Mouse (Mus musculus): Measurements from ENCODE around the gene Dnaja1.

Gene Dnaja1

GRCm38 (mm10) chr4:40757157-40757779, 35.3 kb downstream of the Dnaja1 start:
- peak; percentile 86 for DNase-seq

- DNase-seq = peak; percentile 99
These were observed 36.0 kb downstream of the Dnaja1 start, which contains the start of gene Smu1 for GRCm38 (mm10) chr4:40757780-40758420. Gene Smu1, minus strand, starts transcription at chr4:40757923.

- DNase-seq = peak; percentile 51
These were observed 37.9 kb downstream of the Dnaja1 start for GRCm38 (mm10) chr4:40759876-40760275.

DNA sequence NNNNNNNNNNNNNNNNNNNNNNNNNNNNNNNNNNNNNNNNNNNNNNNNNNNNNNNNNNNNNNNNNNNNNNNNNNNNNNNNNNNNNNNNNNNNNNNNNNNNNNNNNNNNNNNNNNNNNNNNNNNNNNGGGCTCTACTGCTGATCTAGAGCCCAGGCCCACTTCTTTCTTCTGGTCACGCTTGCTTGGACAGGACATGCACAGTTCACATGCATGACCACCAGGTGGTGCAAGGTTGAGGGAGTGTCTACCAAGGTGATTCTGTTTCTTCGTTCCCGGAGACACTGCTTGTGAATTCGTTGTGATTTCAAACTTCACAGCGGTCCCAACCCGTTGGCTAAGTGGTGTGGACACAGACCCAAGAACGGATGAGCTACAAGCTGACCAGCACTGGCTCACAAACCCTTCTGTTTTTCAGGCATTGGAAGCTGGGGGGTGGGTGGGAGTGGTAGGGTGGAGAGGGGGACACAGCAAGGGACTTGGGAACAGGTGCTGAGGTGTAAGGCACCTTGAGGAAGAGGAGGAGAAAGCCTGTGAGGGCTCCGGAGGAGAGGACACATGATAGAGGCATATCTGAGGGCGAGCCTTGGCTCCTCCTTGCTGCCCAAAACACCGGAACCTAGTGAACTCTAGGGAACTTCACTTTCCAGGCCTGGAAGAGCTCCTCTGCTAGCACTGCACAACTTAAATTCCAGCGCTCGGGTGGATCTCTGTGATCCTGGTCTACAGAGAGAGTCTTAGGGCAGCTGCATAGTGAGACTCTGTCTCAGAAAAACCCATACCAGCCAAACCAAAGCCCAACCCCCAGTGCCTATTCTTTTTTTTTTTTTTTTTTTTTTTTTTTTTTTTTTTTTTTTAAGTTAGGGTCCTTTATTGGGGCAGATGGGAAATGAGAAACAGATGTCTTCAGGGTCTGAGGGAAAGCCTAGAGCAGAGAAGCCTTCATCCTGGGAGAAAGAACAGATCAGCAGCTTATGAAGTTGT, 52.6 kb downstream of the Dnaja1 start:
- peak; percentile 96 for DNase-seq

- no peak for DNase-seq
These were observed 54.5 kb downstream of the Dnaja1 start for GRCm38 (mm10) chr4:40776416-40776815.

GRCm38 (mm10) chr4:40777116-40777515, 55.2 kb downstream of the Dnaja1 start:
- no peak for DNase-seq

- DNase-seq = no peak
These were observed 56.7 kb downstream of the Dnaja1 start for GRCm38 (mm10) chr4:40778656-40779055.

DNA sequence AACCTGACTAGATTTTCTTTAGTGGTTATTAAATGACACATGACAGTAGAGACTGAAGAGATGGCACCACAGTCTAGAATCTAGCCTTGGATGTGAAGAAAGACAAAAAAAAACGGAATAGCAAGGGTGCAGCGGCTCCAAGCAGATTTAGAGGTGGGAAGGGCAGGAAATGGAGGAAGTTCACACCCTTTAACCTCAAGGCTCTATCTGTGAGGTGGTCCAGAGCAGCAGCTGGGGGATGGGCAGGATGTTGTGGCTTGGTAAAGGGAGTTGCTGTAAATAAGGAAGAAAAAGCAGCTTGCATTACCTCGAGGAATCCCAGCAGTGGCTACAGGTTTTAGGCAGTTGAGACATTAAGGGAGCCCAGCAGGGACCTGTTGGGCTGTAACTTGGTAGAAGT, 59.2 kb downstream of the Dnaja1 start:
- peak; percentile 93 for DNase-seq

- no peak for DNase-seq
These were observed 60.0 kb downstream of the Dnaja1 start for GRCm38 (mm10) chr4:40781797-40782495.

DNA sequence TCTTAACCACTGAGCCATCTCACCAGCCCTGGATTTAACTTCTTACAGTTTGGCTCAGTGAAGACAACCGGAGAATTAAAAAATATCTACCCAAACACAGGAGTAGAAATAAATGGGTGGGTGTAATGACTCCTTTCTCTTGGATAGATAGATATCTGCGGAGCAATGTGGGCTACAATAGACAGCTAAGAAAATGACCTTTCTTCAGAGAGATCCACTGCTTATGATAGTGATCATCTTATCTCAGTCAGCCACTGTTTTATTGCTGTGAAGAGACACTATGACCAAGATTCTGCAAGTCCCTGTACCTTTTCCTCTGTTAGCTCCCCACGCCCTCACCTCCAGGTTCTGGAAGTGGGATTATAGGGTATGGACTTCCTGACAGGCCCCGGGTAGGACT, 61.1 kb downstream of the Dnaja1 start:
- DNase-seq = no peak

DNA sequence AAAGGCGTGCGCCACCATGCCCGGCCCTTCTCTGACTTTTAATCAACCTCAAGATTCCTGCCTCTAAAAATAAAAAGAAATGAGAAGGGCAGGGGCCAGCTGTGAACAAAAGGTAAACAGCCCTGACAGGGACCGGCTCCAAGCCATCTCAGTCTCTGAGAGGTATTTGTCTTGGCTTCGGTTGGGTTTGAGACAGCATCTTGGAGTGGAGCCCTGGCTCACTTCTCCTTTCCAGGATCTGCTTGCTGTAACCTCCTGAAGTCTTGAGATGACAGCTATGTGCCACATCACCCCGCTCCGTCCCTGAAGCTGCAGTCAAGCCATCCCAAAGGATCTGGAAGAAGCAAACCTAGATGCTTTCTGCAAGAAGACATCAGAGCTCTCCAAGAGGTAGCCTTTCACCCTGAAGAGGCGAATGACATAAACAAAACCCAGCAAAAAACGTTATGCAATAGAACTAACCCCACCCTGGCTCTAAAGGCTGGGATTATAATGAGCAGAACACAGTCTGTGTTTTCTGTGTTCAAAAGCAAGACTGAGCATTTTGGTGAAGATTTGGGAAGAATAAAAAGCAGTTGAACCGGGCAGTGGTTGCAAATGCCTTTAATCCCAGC, 62.7 kb downstream of the Dnaja1 start:
- DNase-seq = peak; percentile 98

DNA sequence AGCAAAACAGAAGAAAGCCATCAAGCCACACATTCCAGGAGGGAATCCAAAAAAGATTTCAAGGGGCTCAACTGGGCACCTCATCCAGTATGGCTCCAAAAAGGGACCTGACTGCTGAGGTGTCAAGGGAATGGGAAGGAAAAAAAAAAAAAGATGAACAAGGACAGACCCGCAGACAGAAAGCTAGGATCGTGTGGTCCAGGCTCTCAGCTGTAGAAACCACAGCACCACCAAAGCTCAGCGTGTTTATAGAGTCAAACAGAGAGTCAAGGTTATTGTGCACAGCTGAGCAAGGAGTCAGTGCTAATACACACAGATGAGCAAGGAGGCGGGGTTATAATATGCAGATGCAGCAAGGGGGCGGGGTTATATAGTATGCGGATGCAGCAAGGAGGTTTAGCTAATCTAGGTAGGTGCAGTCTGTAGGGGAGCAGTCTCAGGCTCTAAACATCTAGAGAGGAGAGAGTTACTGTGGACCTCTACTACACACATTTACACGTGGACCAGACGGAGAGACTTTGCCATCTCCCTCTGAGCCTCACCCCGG, 63.7 kb downstream of the Dnaja1 start:
- no peak for DNase-seq

DNA sequence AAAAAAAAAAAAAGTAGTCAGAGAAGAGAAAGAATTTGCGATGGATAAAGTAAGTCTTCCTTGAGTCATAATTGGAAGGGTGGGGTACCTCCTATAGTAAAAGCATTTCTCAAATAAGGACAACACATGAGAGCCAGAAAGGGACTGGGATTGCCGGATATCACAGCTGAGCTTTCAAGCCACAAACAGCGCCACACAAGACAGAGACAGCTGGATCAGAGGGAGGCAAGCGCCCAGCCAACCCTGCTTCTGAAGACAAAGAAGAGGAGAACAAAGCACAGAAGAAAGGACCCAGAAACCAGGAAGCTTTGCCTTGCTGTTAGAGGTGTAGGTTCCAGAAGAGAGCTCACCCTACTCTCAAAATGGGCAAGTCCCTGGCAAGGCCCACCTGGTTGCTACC, 64.6 kb downstream of the Dnaja1 start:
- no peak for DNase-seq
